Mouse (Mus musculus) CH12.LX (cell line): ENCODE measurements around the gene Camkk2. TPM values are rescaled to one million over a fixed set of nuclear protein-coding genes. Genes with fewer than 3 reads are reported as not detected.
A peak's percentile ranks its signal among the peaks of the same experiment; 100 is the strongest.

ENCODE experiments used
- DNase-seq: peaks from one replicate; pipeline ENCODE4 v3.0.0-alpha.2; 2013; ENCODE audit errors: extremely low read depth
- H3K27ac ChIP-seq: 2 replicates; pipeline ENCODE4 v1.5.1; 2012; ENCODE audit warnings: low read depth, mild to moderate bottlenecking, control low read depth, moderate library complexity; ENCODE audit not compliant: insufficient read depth
- H3K27me3 ChIP-seq: replicated peaks from 2 replicates; pipeline ENCODE3; 2012; ENCODE audit warnings: inconsistent platforms
- H3K36me3 ChIP-seq, 2 experiments: replicated peaks in 1 of 2; 2 replicates each; pipeline versions ENCODE3 to v1.6.1; 2012; ENCODE audit warnings: inconsistent platforms in 1 of 2, low read length in 1 of 2, mild to moderate bottlenecking in 1 of 2, mixed read lengths in 1 of 2, moderate library complexity in 1 of 2; ENCODE audit not compliant: control insufficient read depth in 1 of 2, insufficient read depth in 1 of 2
- H3K4me1 ChIP-seq, 2 experiments: 2 replicates each; pipeline ENCODE4 v1.6.1; 2012; ENCODE audit warnings: inconsistent platforms in 1 of 2, moderate library complexity in 1 of 2; ENCODE audit not compliant: insufficient read depth in 2 of 2, control insufficient read depth in 1 of 2
- H3K4me2 ChIP-seq: 2 replicates; pipeline ENCODE4 v1.6.1; 2012; ENCODE audit warnings: low read depth, mild to moderate bottlenecking, control low read depth; ENCODE audit not compliant: poor library complexity, insufficient read depth, severe bottlenecking
- H3K4me3 ChIP-seq, 3 experiments: fragments of 150-350 bp in 1 of 3; sonication (generic) in 1 of 3; replicated peaks in 1 of 3; 2 replicates each; pipeline versions ENCODE3 to v1.5.1; 2011 to 2012; ENCODE audit warnings: low read depth in 2 of 3, low read length in 2 of 3, mild to moderate bottlenecking in 2 of 3, moderate library complexity in 2 of 3, control low read depth in 1 of 3, improper control_type of control experiment in 1 of 3, inconsistent platforms in 1 of 3, mixed read lengths in 1 of 3; ENCODE audit not compliant: poor library complexity in 1 of 3
- H3K79me2 ChIP-seq: replicated peaks from 2 replicates; pipeline ENCODE4 v1.6.1; 2012; ENCODE audit warnings: mild to moderate bottlenecking, moderate library complexity; ENCODE audit not compliant: control insufficient read depth, poor library complexity, insufficient read depth, severe bottlenecking; ENCODE audit errors: extremely low read depth
- H3K9ac ChIP-seq: 2 replicates; pipeline ENCODE4 v1.6.1; 2012; ENCODE audit warnings: low read depth, mild to moderate bottlenecking, control low read depth, moderate library complexity; ENCODE audit not compliant: insufficient read depth
- H3K9me3 ChIP-seq: replicated peaks from 2 replicates; pipeline ENCODE3; 2012; ENCODE audit warnings: low read length, inconsistent platforms, mixed read lengths
- BHLHE40 ChIP-seq: IDR thresholded peaks from 2 replicates; pipeline ENCODE4 v1.6.1; 2011; ENCODE audit warnings: mild to moderate bottlenecking, low read depth, low read length, improper control_type of control experiment
- CHD1 ChIP-seq: IDR thresholded peaks from 2 replicates; pipeline ENCODE4 v1.6.1; 2012; ENCODE audit warnings: low read depth, low read length, improper control_type of control experiment, inconsistent platforms
- CTCF ChIP-seq, 2 experiments: IDR thresholded peaks in 1 of 2; conservative IDR thresholded peaks in 1 of 2; 2 replicates each; pipeline ENCODE4 v1.5.1; 2011 to 2012; ENCODE audit warnings: low read depth in 2 of 2, low read length in 2 of 2, improper control_type of control experiment in 1 of 2, inconsistent platforms in 1 of 2, mild to moderate bottlenecking in 1 of 2, moderate library complexity in 1 of 2
- E2F4 ChIP-seq: IDR thresholded peaks from 2 replicates; pipeline ENCODE4 v1.6.1; 2011; ENCODE audit warnings: low read depth, low read length, improper control_type of control experiment; ENCODE audit not compliant: insufficient replicate concordance
- EP300 ChIP-seq: IDR thresholded peaks from 2 replicates; pipeline ENCODE4 v1.6.1; 2011; ENCODE audit warnings: low read length, improper control_type of control experiment
- ETS1 ChIP-seq: conservative IDR thresholded peaks from 2 replicates; pipeline ENCODE4 v1.6.1; 2012; ENCODE audit warnings: low read depth, mild to moderate bottlenecking, inconsistent platforms, low read length, improper control_type of control experiment, moderate library complexity
- GABPA ChIP-seq: IDR thresholded peaks from 2 replicates; pipeline ENCODE4 v1.6.1; 2012; ENCODE audit warnings: low read depth, low read length, improper control_type of control experiment, inconsistent platforms; ENCODE audit not compliant: insufficient replicate concordance
- HCFC1 ChIP-seq: IDR thresholded peaks from 2 replicates; pipeline ENCODE4 v1.6.1; 2012; ENCODE audit warnings: low read depth, mild to moderate bottlenecking, inconsistent platforms, low read length, improper control_type of control experiment
- IRF4 ChIP-seq: IDR thresholded peaks from 2 replicates; pipeline ENCODE4 v1.6.1; 2014; ENCODE audit warnings: low read depth, mild to moderate bottlenecking, inconsistent platforms, low read length, improper control_type of control experiment
- JUN ChIP-seq: IDR thresholded peaks from 2 replicates; pipeline ENCODE4 v1.6.1; 2011; ENCODE audit warnings: low read depth, mild to moderate bottlenecking, low read length, improper control_type of control experiment, moderate library complexity; ENCODE audit not compliant: insufficient read depth
- JUND ChIP-seq: conservative IDR thresholded peaks from 2 replicates; pipeline ENCODE4 v1.6.1; 2011; ENCODE audit warnings: low read depth, low read length, improper control_type of control experiment
- KAT2A ChIP-seq: IDR thresholded peaks from 2 replicates; pipeline ENCODE4 v1.6.1; 2012; ENCODE audit warnings: low read length, improper control_type of control experiment, inconsistent platforms; ENCODE audit not compliant: insufficient replicate concordance
- MAFK ChIP-seq: IDR thresholded peaks from 2 replicates; pipeline ENCODE4 v1.6.1; 2011; ENCODE audit warnings: low read length, improper control_type of control experiment; ENCODE audit not compliant: insufficient replicate concordance
- MAX ChIP-seq: IDR thresholded peaks from 2 replicates; pipeline ENCODE4 v1.6.1; 2011; ENCODE audit warnings: low read length, improper control_type of control experiment
- MEF2A ChIP-seq: IDR thresholded peaks from 2 replicates; pipeline ENCODE4 v1.6.1; 2014; ENCODE audit warnings: low read depth, mild to moderate bottlenecking, inconsistent platforms, low read length, improper control_type of control experiment, borderline replicate concordance
- MXI1 ChIP-seq: IDR thresholded peaks from 2 replicates; pipeline ENCODE4 v1.6.1; 2011; ENCODE audit warnings: mild to moderate bottlenecking, low read depth, low read length, improper control_type of control experiment
- MYC ChIP-seq: IDR thresholded peaks from 2 replicates; pipeline ENCODE4 v1.6.1; 2011; ENCODE audit warnings: low read depth, mild to moderate bottlenecking, improper control_type of control experiment, low read length
- NELFE ChIP-seq: IDR thresholded peaks from 2 replicates; pipeline ENCODE4 v1.6.1; 2011; ENCODE audit warnings: low read depth, low read length, improper control_type of control experiment
- NRF1 ChIP-seq: IDR thresholded peaks from 2 replicates; pipeline ENCODE4 v1.6.1; 2014; ENCODE audit warnings: low read depth, mild to moderate bottlenecking, inconsistent platforms, low read length, improper control_type of control experiment, moderate library complexity
- PAX5 ChIP-seq: IDR thresholded peaks from 2 replicates; pipeline ENCODE4 v1.6.1; 2012; ENCODE audit warnings: low read length, inconsistent platforms, mixed read lengths
- POLR2A ChIP-seq: IDR thresholded peaks from 2 replicates; pipeline ENCODE4 v1.6.1; 2011; ENCODE audit warnings: low read depth, mild to moderate bottlenecking, improper control_type of control experiment, low read length
- POLR2AphosphoS2 ChIP-seq: IDR thresholded peaks from 2 replicates; pipeline ENCODE4 v1.6.1; 2011; ENCODE audit warnings: low read depth, low read length, improper control_type of control experiment
- RAD21 ChIP-seq: IDR thresholded peaks from 2 replicates; pipeline ENCODE4 v1.6.1; 2011; ENCODE audit warnings: low read depth, mild to moderate bottlenecking, low read length, improper control_type of control experiment, moderate library complexity
- RCOR1 ChIP-seq: conservative IDR thresholded peaks from 2 replicates; pipeline ENCODE4 v1.6.1; 2012; ENCODE audit warnings: low read depth, mild to moderate bottlenecking, inconsistent platforms, low read length, improper control_type of control experiment
- SMC3 ChIP-seq: IDR thresholded peaks from 2 replicates; pipeline ENCODE4 v1.6.1; 2011; ENCODE audit warnings: low read depth, low read length, improper control_type of control experiment
- TCF12 ChIP-seq: IDR thresholded peaks from 2 replicates; pipeline ENCODE4 v1.6.1; 2014; ENCODE audit warnings: low read depth, mild to moderate bottlenecking, inconsistent platforms, low read length, improper control_type of control experiment
- UBTF ChIP-seq: IDR thresholded peaks from 2 replicates; pipeline ENCODE4 v1.6.1; 2012; ENCODE audit warnings: low read depth, mild to moderate bottlenecking, inconsistent platforms, low read length, improper control_type of control experiment, moderate library complexity
- USF1 ChIP-seq: IDR thresholded peaks from 2 replicates; pipeline ENCODE4 v1.6.1; 2014; ENCODE audit warnings: low read depth, mild to moderate bottlenecking, inconsistent platforms, low read length, improper control_type of control experiment
- ZC3H11A ChIP-seq: IDR thresholded peaks from 2 replicates; pipeline ENCODE4 v1.6.1; 2012; ENCODE audit warnings: low read depth, mild to moderate bottlenecking, inconsistent platforms, low read length, improper control_type of control experiment
- ZKSCAN1 ChIP-seq: IDR thresholded peaks from 2 replicates; pipeline ENCODE4 v1.6.1; 2012; ENCODE audit warnings: low read depth, inconsistent platforms, low read length, improper control_type of control experiment, borderline replicate concordance
- ZMIZ1 ChIP-seq: IDR thresholded peaks from 2 replicates; pipeline ENCODE4 v1.6.1; 2012; ENCODE audit warnings: low read depth, mild to moderate bottlenecking, inconsistent platforms, low read length, improper control_type of control experiment
- ZNF384 ChIP-seq: IDR thresholded peaks from 2 replicates; pipeline ENCODE4 v1.6.1; 2012; ENCODE audit warnings: low read depth, low read length, improper control_type of control experiment, inconsistent platforms
- dilution Hi-C: fragments of 300-500 bp; cut with MboI; formaldehyde crosslinking; loops from 2 replicates; pipeline ENCODE4 v1.14.3; 2020; ENCODE audit warnings: low sequenced_read_pairs; ENCODE audit not compliant: extremely low pct_unique_long_range_greater_than_20kb, extremely low pct_ligation_motif_present
- in situ Hi-C: fragments of 300-500 bp; cut with MboI; formaldehyde crosslinking; loops from 3 replicates; pipeline ENCODE4 v1.14.3; 2019; ENCODE audit warnings: low sequenced_read_pairs, low pct_ligation_motif_present, low pct_unique_long_range_greater_than_20kb, mixed read lengths
- polyA plus RNA-seq: library from polyadenylated mRNA; unstranded; fragments of >175 nt; gene quantifications from 2 replicates; pipeline ENCODE4 v1.2.1, GENCODE M21; 2012; ENCODE audit warnings: low read depth; ENCODE audit not compliant: insufficient read length
- total RNA-seq, 2 experiments: library from RNA; depleted of rRNA; stranded (reverse); fragments of 300-350 nt in 1 of 2; fragments of >200 nt in 1 of 2; gene quantifications; 2 replicates each; pipeline ENCODE4 v1.2.3; 2012 to 2014

Camkk2 gene
- total and polyA plus RNA-seq, 3 experiments, result 8.6 to 12.7 (median 12.3) TPM

DNA sequence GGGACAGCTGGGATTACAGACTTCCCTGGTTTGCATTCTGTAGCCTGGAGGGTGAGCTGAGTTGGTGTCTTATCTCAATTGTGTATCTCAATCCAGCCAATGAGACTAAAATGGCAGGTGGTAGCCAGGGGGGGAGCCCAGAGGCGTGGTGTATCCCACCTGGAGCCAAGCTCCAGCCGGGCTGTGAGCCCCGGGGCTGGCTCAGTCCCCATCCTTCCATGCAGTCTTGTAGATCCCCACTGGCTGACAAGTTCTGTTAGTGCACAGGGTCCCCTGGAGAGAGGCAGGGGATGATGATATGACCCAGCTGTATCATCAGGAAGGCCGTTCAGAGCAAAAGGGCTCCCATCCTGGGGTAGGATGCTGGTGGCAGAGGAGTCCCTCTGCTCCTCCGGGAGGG, 52.6 kb downstream of the Camkk2 start:
- TF ChIP-seq ZMIZ1 (no peak), E2F4 (no peak), JUN (no peak), PAX5 (no peak), ZNF384 (no peak), KAT2A (no peak), IRF4 (no peak), MEF2A (no peak), ZC3H11A (no peak), EP300 (no peak), MAX (no peak), UBTF (no peak), CHD1 (no peak), JUND (no peak), NRF1 (no peak)
- Histone ChIP-seq H3K27ac (no peak overlapping the region), H3K4me2 (no peak overlapping the region), H3K4me1 (peaks cover 0 to 6% of the 10 kb centered on the region in 2 experiments; a peak in 2 of 4 replicates), H3K79me2 (no peaks in the 10 kb centered on the region), H3K9ac (no peak overlapping the region), H3K27me3 (no peaks in the 10 kb centered on the region), H3K4me3 (no peak overlapping the region), H3K9me3 (no peaks in the 10 kb centered on the region), H3K36me3 (peaks cover 0 to 59% of the 10 kb centered on the region in 2 experiments)
- in situ Hi-C loops, result no loop called here
- dilution Hi-C loops, result no loop called here
- DNase-seq, result no peak

DNA sequence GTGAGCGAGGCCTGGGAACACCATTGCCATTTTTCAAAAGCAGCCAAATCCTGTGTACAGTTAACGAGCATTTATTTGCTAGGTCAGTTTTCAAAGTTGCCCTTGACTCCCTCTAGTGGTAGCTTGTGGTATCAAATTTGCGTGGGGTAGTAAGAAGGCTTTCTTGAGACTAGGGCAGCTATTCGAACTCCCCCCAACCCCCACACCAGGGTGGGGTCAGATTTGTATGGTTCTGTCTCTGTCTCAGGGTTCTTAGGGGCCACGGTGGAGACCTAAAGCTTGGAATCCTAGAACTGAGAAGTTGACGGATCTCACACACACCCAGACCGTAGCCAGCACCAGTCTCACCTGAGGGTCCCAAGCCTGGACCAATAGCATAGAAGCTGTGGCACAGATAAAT, 53.1 kb downstream of the Camkk2 start:
- Histone ChIP-seq H3K79me2 (no peaks in the 10 kb centered on the region), H3K27ac (no peak overlapping the region), H3K4me2 (no peak overlapping the region), H3K4me3 (no peak overlapping the region), H3K9me3 (no peaks in the 10 kb centered on the region), H3K36me3 (peaks cover 0 to 59% of the 10 kb centered on the region in 2 experiments), H3K27me3 (no peaks in the 10 kb centered on the region), H3K9ac (no peak overlapping the region), H3K4me1 (peaks cover 0 to 3% of the 10 kb centered on the region in 2 experiments; a peak in 1 of 4 replicates)
- in situ Hi-C loops, result no loop called here
- dilution Hi-C loops, result no loop called here
- DNase-seq, result peak; percentile 75
- TF ChIP-seq MXI1 (no peak), MAFK (no peak), UBTF (no peak), ZMIZ1 (no peak), CHD1 (no peak), KAT2A (no peak), RAD21 (peak; percentile 88), MAX (no peak), POLR2A (no peak), ZC3H11A (no peak; the same call in 1 of the 2 replicates), SMC3 (peak; percentile 78), ZKSCAN1 (no peak), MEF2A (0 out of 2 replicates have a peak, but pooled peaks have one; percentile 19), TCF12 (0 out of 2 replicates have a peak, but pooled peaks have one; percentile 11), IRF4 (no peak), CTCF (conservative IDR thresholded peaks at IDR 0.05 in 1 of 2, IDR thresholded peaks at IDR 0.05 in 1 of 2; ENCODE audit: low read depth in 2 of 2, low read length in 2 of 2) (peak; percentile 87 to 93), NRF1 (no peak), USF1 (no peak), GABPA (no peak), JUN (no peak), ZNF384 (no peak), ETS1 (no peak), JUND (no peak), HCFC1 (no peak), NELFE (no peak), MYC (no peak), POLR2AphosphoS2 (no peak), BHLHE40 (no peak), RCOR1 (no peak)
